ENCODE assay signal across 8 mouse cellular contexts in the genomic region with DNA sequence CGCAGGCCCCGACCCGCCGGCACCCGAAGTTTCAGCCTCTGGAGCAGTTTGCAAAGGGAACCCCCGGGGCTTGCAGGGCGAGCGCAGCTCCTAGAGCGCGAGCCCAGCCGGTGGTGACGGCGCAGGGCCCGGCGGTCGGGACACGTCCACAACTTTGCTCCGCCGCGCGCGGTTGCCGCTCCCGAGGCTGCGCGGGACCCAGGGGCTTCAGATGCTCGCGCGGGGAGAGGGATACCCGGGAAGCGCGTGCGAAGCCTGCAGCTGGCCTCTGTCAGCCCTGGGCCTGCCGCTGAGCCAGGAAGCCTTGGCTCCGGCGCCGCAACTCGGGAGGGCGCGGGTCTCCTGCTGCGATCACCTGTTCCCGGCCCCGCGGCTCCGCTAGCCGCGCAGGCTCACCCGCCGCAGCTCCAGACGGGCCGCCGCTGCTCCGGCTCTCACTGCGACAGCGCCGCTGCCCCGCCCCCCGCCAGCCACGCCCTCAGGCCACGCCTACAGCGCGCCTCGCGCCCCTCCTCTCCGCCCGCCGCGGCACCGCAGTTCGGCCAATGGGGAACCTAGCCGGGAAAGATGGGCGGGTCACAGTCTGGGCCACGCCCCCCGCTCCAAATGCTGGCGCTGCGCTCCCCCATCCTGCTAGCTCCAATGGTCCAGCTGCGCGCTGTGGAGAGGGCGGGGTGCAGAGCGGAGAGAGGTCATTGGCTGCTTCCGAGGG. TPM values are rescaled to one million over a fixed set of nuclear protein-coding genes. Genes with fewer than 3 reads are reported as not detected.
A peak's percentile ranks its signal among the peaks of the same experiment; 100 is the strongest.
DNase-seq lines count a peak whose midpoint lies in the region; ATAC-seq and TF ChIP-seq lines count a peak whose summit lies in the region.

A gene (minus strand): TSS at position 456 of the 712 bp plus-strand sequence.

- H3K27me3 ChIP-seq in C2C12 (ENCODE audit: control insufficient read depth, insufficient read depth, insufficient read length), result no peaks in the 10 kb centered on the region
- H3K27me3 ChIP-seq in erythroblast, embryonic 14.5 days (ENCODE audit: control insufficient read depth), result peaks cover 88% of the 10 kb centered on the region
- no peaks in the 10 kb centered on the region for H3K27me3 ChIP-seq in heart, embryonic 11.5 days (ENCODE audit: control insufficient read depth, insufficient read depth, low read length)
- H3K27me3 ChIP-seq in kidney, embryonic 16.5 days (ENCODE audit: insufficient read depth, low read length), result no peaks in the 10 kb centered on the region
- peaks cover 12% of the 10 kb centered on the region for H3K27me3 ChIP-seq in liver, adult 2 months (ENCODE audit: control insufficient read depth, insufficient read depth, low read length)
- H3K27me3 ChIP-seq in myocyte (ENCODE audit: control insufficient read depth, insufficient read depth, insufficient read length), result no peaks in the 10 kb centered on the region
- no peaks in the 10 kb centered on the region for H3K27me3 ChIP-seq in splenic B cell, adult 2 months (ENCODE audit: control insufficient read depth, insufficient read depth, low read length, poor library complexity, severe bottlenecking)

- peak; percentile 82 for TF ChIP-seq POLR2A in brain, embryonic 14.5 days (IDR thresholded peaks at IDR 0.05; ENCODE audit: borderline replicate concordance, extremely low read depth, insufficient read depth, insufficient read length, poor library complexity, severe bottlenecking)
- TF ChIP-seq POLR2A in liver, adult 2 months (IDR thresholded peaks at IDR 0.05; ENCODE audit: extremely low read depth, insufficient read depth, low read length), result 0 out of 2 replicates have a peak, but pooled peaks have one; percentile 36
- TF ChIP-seq POLR2A in myocyte (IDR thresholded peaks at IDR 0.05; ENCODE audit: insufficient read length, low read depth), result peak; percentile 87

- ATAC-seq in heart, embryonic 11.5 days (replicated peaks; ENCODE audit: insufficient number of reproducible peaks, low FRiP score, low TSS enrichment), result peak; percentile 96
- peak; percentile 96 for ATAC-seq in kidney, embryonic 16.5 days (ENCODE audit: low FRiP score, low TSS enrichment)

- peak within 1 kb of the TSS; percentile 96 for H3K4me2 ChIP-seq in heart, embryonic 11.5 days
- peak within 1 kb of the TSS; percentile 99 for H3K4me2 ChIP-seq in kidney, embryonic 16.5 days (replicated peaks; ENCODE audit: low read depth, low read length)
- H3K4me2 ChIP-seq in myocyte (ENCODE audit: low read depth), result peak within 1 kb of the TSS; percentile 90

- peak within 1 kb of the TSS; percentile 84 for H3K9ac ChIP-seq in heart, embryonic 11.5 days (ENCODE audit: low read depth, low read length)
- peak within 1 kb of the TSS; percentile 71 for H3K9ac ChIP-seq in kidney, embryonic 16.5 days (replicated peaks; ENCODE audit: low read length)
- peak within 1 kb of the TSS; percentile 82 for H3K9ac ChIP-seq in liver, adult 2 months (ENCODE audit: low read depth, low read length)

- peaks cover 14% of the 10 kb centered on the region for H3K9me3 ChIP-seq in erythroblast, embryonic 14.5 days (ENCODE audit: control insufficient read depth, low read length)
- H3K9me3 ChIP-seq in heart, embryonic 11.5 days (replicated peaks; ENCODE audit: control insufficient read depth, low read length), result no peaks in the 10 kb centered on the region
- H3K9me3 ChIP-seq in kidney, embryonic 16.5 days (ENCODE audit: low read length), result no peaks in the 10 kb centered on the region

- peaks cover 25% of the 10 kb centered on the region for H3K4me1 ChIP-seq in erythroblast, embryonic 14.5 days (ENCODE audit: control insufficient read depth)
- peaks cover 13% of the 10 kb centered on the region for H3K4me1 ChIP-seq in heart, embryonic 11.5 days (ENCODE audit: control insufficient read depth, insufficient read depth, low read length)
- peaks cover 22% of the 10 kb centered on the region for H3K4me1 ChIP-seq in kidney, embryonic 16.5 days (ENCODE audit: insufficient read depth, low read length)
- H3K4me1 ChIP-seq in liver, adult 2 months (ENCODE audit: control insufficient read depth, insufficient read depth, low read length), result no peaks in the 10 kb centered on the region

- no peaks in the 10 kb centered on the region for H3K79me2 ChIP-seq in C2C12 (ENCODE audit: control insufficient read depth, insufficient read depth)
- H3K79me2 ChIP-seq in liver, adult 2 months (ENCODE audit: control insufficient read depth, insufficient read depth, low read length), result no peaks in the 10 kb centered on the region
- H3K79me2 ChIP-seq in myocyte (ENCODE audit: control insufficient read depth, insufficient read depth), result peaks cover 23% of the 10 kb centered on the region

- no peak for TF ChIP-seq CTCF in C2C12 (IDR thresholded peaks at IDR 0.05; ENCODE audit: control insufficient read depth, insufficient read depth, insufficient read length)
- no peak for TF ChIP-seq CTCF in brain, embryonic 14.5 days (IDR thresholded peaks at IDR 0.05; ENCODE audit: borderline replicate concordance, extremely low read depth, insufficient read depth, insufficient read length)
- TF ChIP-seq CTCF in liver, adult 2 months (IDR thresholded peaks at IDR 0.05; ENCODE audit: low read depth, low read length), result no peak

- H3ac ChIP-seq in C2C12 (ENCODE audit: control insufficient read depth, insufficient read length, low read depth) (peak within 1 kb of the TSS; percentile 89), myocyte (ENCODE audit: control insufficient read depth, insufficient read length) (peak within 1 kb of the TSS; percentile 54)

- no peaks in the 10 kb centered on the region for H3K79me3 ChIP-seq in C2C12 (ENCODE audit: low read depth)

- H3K36me3 ChIP-seq in C2C12 (ENCODE audit: control insufficient read depth, insufficient read depth) (no peaks in the 10 kb centered on the region), myocyte (ENCODE audit: control insufficient read depth, insufficient read depth) (no peaks in the 10 kb centered on the region)
- H3K36me3 ChIP-seq in erythroblast, embryonic 14.5 days (ENCODE audit: control insufficient read depth), result no peaks in the 10 kb centered on the region
- no peaks in the 10 kb centered on the region; the same call in 1 of the 2 replicates for H3K36me3 ChIP-seq in heart, embryonic 11.5 days (ENCODE audit: control insufficient read depth, insufficient read depth, low read length)
- no peaks in the 10 kb centered on the region for H3K36me3 ChIP-seq in kidney, embryonic 16.5 days (ENCODE audit: insufficient read depth, low read length)
- H3K36me3 ChIP-seq in liver, adult 2 months (ENCODE audit: control insufficient read depth, insufficient read depth, low read length), result no peaks in the 10 kb centered on the region
- H3K36me3 ChIP-seq in splenic B cell, adult 2 months (ENCODE audit: control insufficient read depth, insufficient read depth, low read length, poor library complexity, severe bottlenecking), result no peaks in the 10 kb centered on the region

- H3K4me3 ChIP-seq in C2C12 (ENCODE audit: insufficient read depth, poor library complexity, severe bottlenecking) (peak within 1 kb of the TSS; percentile 37), myocyte (peak within 1 kb of the TSS; percentile 40)
- H3K4me3 ChIP-seq in erythroblast, embryonic 14.5 days (replicated peaks), result peak within 1 kb of the TSS; percentile 59
- H3K4me3 ChIP-seq in heart, embryonic 11.5 days (ENCODE audit: low read depth, low read length), result peak within 1 kb of the TSS; percentile 71
- peak within 1 kb of the TSS; percentile 64 for H3K4me3 ChIP-seq in kidney, embryonic 16.5 days (ENCODE audit: low read length)
- peak within 1 kb of the TSS; percentile 78 for H3K4me3 ChIP-seq in liver, adult 2 months (ENCODE audit: insufficient read depth, low read depth, low read length)

- peak; percentile 99 for DNase-seq in brain, embryonic 14.5 days (ENCODE audit: low read depth)
- DNase-seq in liver, adult 2 months (ENCODE audit: extremely low read depth, low read depth, low spot score), result peak; percentile 65
- peak; percentile 95 for DNase-seq in splenic B cell, adult 2 months (ENCODE audit: low read depth, low spot score)

- 0 out of 2 replicates have a peak within 1 kb of the TSS, but pooled peaks have one; percentile 30 for H3K27ac ChIP-seq in heart, embryonic 11.5 days (ENCODE audit: low read depth, low read length)
- 0 out of 2 replicates have a peak within 1 kb of the TSS, but pooled peaks have one; percentile 14 for H3K27ac ChIP-seq in kidney, embryonic 16.5 days (ENCODE audit: low read length)
- no peak within 1 kb of the TSS for H3K27ac ChIP-seq in liver, adult 2 months (replicated peaks; ENCODE audit: insufficient read depth, low read depth, low read length)

- WGBS in heart, embryonic 11.5 days (ENCODE audit: insufficient replicate concordance), result under 1% methylated on average over 78 of the region's 81 CpGs
- WGBS in kidney, embryonic 16.5 days, result under 1% methylated on average over 73 of the region's 81 CpGs
- 1% methylated on average over 75 of the region's 81 CpGs for WGBS in liver, adult 2 months

TF ChIP-seq in C2C12, 6 proteins besides CTCF, POLR2A, EP300 and RAD21:
- TF ChIP-seq MYOD1 (IDR thresholded peaks at IDR 0.05; ENCODE audit: control insufficient read depth, insufficient read length, low read depth) (no peak), CEBPB (IDR thresholded peaks at IDR 0.05; ENCODE audit: low read depth) (no peak), MYOG (IDR thresholded peaks at IDR 0.05; ENCODE audit: control insufficient read depth, extremely low read depth, insufficient read length) (no peak), FOSL1 (IDR thresholded peaks at IDR 0.05; ENCODE audit: insufficient read depth, low read length, poor library complexity, severe bottlenecking) (no peak)

TF ChIP-seq in myocyte, 11 proteins besides CTCF, POLR2A, EP300 and RAD21 (continues in another document):
- TF ChIP-seq E2F4 (IDR thresholded peaks at IDR 0.05; ENCODE audit: insufficient read depth) (no peak), POLR2AphosphoS2 (IDR thresholded peaks at IDR 0.05; ENCODE audit: insufficient read length, low read depth) (peak; percentile 88), MYOD1 (IDR thresholded peaks at IDR 0.05; ENCODE audit: control insufficient read depth in 1 of 3, insufficient read length in 2 of 3, low read depth in 2 of 3) (peak in 2 of 3 experiments; percentile 36 to 72), MYOG (IDR thresholded peaks at IDR 0.05; ENCODE audit: control insufficient read depth in 1 of 3, insufficient read depth in 1 of 3, insufficient read length in 2 of 3, low read depth in 2 of 3) (peak in 2 of 3 experiments; percentile 53), USF1 (IDR thresholded peaks at IDR 0.05; ENCODE audit: low read depth) (no peak), TCF12 (IDR thresholded peaks at IDR 0.05; ENCODE audit: insufficient read depth, poor library complexity, severe bottlenecking) (no peak), TCF3 (IDR thresholded peaks at IDR 0.05; ENCODE audit: insufficient read length, low read depth) (no peak)

RNA-seq across cellular contexts. Expression of the gene that starts here (rescaled TPM):
- polyA plus RNA-seq in C2C12 (2012; fragmentation: generic; extraction: Trizol) (6.7 TPM), myocyte (2012; fragmentation: generic; extraction: Trizol) (11.3 TPM)
- 5.0 and 10.7 TPM in 2 replicates for polyA plus RNA-seq in brain, embryonic 14.5 days (2012; rRNA removed)
- polyA plus RNA-seq in erythroblast, embryonic 14.5 days (2012), result 0.06 and 0.07 TPM in 2 replicates
- 8.6 and 9.3 TPM in 2 replicates for polyA plus RNA-seq in heart, embryonic 11.5 days (2014; fragmentation: Nextera tagmentation; extraction: Ambion mirVana)
- polyA plus RNA-seq in kidney, embryonic 16.5 days (2015; fragmentation: Nextera tagmentation; extraction: Ambion mirVana), result 3.5 and 3.7 TPM in 2 replicates
- 1.1 and 1.3 TPM in 2 replicates for total RNA-seq in liver, adult 2 months (2014; rRNA removed)
- 0.86 and 1.1 TPM in 2 replicates for polyA plus RNA-seq in liver, adult 2 months (2012; rRNA removed)

Comparison
In these comparisons a context has a peak if more than half of its experiments do, and no peak if none do; other contexts are left out.
1. POLR2A ChIP-seq: peak in every context shown above with its lines; median percentile 87 in myocyte; 82 in brain, embryonic 14.5 days; 36 in liver, adult 2 months.